Mouse (Mus musculus) left cerebral cortex, postnatal 4 days (tissue): ENCODE measurements around the gene I830077J02Rik. TPM values are rescaled to one million over a fixed set of nuclear protein-coding genes. Genes with fewer than 3 reads are reported as not detected.

Experiments used
- DNase-seq: peaks from one replicate; pipeline ENCODE4 v3.0.0-alpha.2; 2022
- intact Hi-C: fragments of 180-260 bp; cut with DNase I; formaldehyde crosslinking; loops from one replicate; pipeline ENCODE4 v1.15.1; 2025
- total RNA-seq, 2 experiments: library from RNA; stranded (reverse); gene quantifications; 2 replicates each; pipeline ENCODE4 v1.2.3; 2021

The I830077J02Rik gene
- total RNA-seq, 2 experiments from 2014 or later = 0.56 to 0.64 TPM

DNA sequence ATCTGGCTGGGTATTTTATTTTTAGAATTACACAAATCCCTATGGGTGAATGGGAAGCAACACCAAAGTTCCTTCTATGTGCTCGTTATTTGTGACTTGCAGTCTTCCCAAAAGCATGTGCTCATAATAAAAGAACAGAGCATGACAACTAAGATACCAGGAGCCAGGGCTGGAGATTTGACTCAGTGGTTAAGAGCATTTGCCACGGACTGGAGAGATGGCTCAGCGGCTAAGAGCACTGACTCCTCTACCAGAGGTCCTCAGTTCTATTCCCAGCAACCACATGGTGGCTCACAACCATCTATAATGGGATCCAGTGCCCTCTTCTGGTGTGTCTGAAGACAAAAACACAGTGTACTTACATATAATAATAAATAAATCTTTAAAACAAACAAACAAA is 35.7 kb downstream of the I830077J02Rik start:
- intact Hi-C loops = loop anchor here (5.0 kb wide), 1 partner anchor 210 kb away; the partner anchor contains the start of gene Ddx20
- no peak for DNase-seq

GRCm38 (mm10) chr3:105894601-105895592 is 37.6 kb downstream of the I830077J02Rik start:
- DNase-seq = peak; percentile 70
- intact Hi-C loops = loop anchor here (5.0 kb wide), 1 partner anchor 208 kb away; the partner anchor contains the start of gene Ddx20

DNA sequence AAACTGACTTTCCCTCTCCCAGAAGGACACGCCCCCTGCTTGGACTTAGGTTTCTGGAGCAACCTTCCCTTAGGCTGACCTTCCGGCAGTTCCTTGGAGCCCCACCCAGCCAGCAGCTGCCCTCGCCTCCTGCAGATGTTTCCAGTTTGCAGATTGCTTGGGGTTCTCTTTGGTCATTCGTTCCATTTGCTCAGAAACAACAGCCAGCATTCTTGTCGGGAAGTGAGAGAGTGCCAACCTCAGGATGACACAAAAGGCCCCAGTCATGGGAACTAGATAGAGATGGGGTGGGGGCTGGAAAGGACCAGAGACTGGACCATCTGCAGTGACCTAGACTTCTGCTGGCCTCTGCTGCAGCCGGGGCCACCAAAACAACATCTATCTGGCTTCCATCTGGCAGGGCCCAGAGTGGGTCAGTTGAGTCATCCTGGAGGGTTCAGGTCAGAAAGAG is 38.5 kb downstream of the I830077J02Rik start:
- DNase-seq = no peak
- intact Hi-C loops = no loop called here

GRCm38 (mm10) chr3:105892572-105893495 is 39.6 kb downstream of the I830077J02Rik start:
- intact Hi-C loops = no loop called here
- DNase-seq = no peak

- no peak for DNase-seq
- intact Hi-C loops = no loop called here
Observed at GRCm38 (mm10) chr3:105891760-105892571, 40.5 kb downstream of the I830077J02Rik start.

DNA sequence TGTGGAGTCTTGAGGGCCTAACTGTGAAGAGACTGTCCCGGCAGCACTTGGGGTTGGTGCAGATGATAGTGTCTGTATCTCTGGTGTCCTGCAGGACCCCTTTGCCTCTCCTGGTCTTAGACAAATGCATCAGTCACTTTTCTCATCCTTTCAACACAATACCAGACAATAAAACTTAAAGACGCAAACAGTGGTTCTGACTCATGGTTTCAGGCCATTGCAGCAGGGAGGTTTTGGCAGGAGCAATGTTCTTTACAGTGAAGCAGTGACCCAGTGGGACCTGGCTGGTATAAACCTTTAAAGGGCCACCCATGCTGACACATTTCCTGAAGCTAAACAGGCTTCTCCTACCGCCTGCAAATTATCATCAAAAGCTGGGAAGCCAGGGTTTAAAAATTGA is 41.3 kb downstream of the I830077J02Rik start:
- DNase-seq = no peak
- intact Hi-C loops = no loop called here

DNA sequence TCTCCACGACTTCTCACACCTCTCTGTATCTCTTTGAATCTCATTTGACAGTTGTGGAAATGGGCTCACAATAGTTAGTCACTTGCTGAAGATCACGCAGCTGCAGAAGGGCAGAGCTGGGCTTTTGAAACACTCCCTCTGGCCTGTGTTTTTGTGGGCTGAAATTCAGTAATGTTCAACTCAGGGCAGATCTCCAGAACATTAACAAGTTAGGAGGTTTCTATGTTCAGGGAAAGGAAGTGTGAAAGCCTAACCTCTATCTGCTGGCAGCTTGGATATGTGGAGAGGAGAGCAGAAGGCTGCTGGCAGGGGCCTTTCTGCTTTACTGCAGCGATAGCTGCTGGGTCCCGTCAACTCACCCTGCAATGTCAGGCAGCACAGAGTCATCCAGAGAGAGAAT is 42.2 kb downstream of the I830077J02Rik start:
- intact Hi-C loops = no loop called here
- no peak for DNase-seq

DNA sequence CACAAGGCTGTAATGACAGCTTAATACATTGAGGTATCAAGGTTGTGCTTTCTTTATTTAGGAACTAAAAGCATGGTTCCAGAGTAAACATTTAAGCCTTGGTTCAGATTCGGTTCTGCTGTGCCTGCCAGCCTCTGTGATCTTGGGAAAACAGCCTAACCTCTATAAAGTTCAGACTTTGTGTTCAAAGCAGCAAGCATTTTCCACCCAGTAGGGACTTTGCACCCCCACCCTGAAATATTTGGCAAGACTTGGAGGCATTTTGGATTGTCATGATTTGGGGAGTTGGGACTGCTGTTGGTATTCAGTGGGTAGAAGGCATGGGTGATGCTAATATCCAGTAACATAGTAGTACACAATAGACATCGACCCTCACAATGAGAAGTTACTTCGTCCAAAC is 43.5 kb downstream of the I830077J02Rik start:
- DNase-seq = no peak
- intact Hi-C loops = no loop called here

GRCm38 (mm10) chr3:105883111-105883510 is 49.4 kb downstream of the I830077J02Rik start:
- no peak for DNase-seq
- intact Hi-C loops = no loop called here

DNA sequence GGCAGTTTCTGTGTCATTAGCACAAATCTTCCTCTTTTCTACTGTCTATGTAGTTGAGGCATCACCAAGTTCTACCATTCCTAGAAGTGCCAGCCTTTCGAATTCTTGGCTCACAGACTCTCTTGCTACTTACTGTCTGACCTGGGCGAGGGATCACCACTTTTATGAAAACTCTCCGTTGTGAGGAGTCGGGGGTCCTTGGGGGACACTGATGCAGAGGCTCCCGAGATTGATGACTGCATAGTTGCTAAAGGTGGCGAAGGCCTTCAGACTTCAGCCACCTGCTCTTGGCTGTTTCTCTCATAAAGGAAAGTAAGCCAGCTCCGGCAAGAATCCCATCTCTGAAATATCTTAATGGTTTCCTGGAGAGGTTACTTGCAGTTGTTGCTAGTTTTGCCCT is 50.4 kb downstream of the I830077J02Rik start:
- intact Hi-C loops = no loop called here
- no peak for DNase-seq

DNA sequence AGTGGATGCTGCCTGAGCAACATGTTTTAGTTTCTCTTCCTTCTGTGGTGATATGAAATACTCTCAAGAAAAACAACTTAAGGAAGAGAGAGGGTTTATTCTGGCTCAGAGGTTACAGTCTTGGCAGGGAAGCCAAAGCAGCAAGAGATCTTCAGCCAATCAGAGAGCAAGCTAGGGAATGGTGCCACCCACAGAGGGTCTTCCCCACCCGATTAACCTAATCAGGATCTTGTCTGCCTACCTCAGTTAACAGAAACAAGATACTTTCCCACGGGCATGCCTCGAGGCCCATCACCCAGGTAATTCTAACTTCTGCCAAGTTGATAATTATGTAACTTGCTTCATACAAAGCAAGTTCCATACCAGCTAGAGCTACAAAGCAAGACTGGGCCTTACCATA is 52.0 kb downstream of the I830077J02Rik start:
- intact Hi-C loops = no loop called here
- DNase-seq = no peak

- intact Hi-C loops = no loop called here
Observed at GRCm38 (mm10) chr3:105878751-105879150, 53.7 kb downstream of the I830077J02Rik start.

GRCm38 (mm10) chr3:105877919-105878318 is 54.5 kb downstream of the I830077J02Rik start:
- intact Hi-C loops = no loop called here
- DNase-seq = no peak

More at GRCm38 (mm10) chr3:105878751-105879150, 53.7 kb downstream of the I830077J02Rik start:
- no peak for DNase-seq

DNA sequence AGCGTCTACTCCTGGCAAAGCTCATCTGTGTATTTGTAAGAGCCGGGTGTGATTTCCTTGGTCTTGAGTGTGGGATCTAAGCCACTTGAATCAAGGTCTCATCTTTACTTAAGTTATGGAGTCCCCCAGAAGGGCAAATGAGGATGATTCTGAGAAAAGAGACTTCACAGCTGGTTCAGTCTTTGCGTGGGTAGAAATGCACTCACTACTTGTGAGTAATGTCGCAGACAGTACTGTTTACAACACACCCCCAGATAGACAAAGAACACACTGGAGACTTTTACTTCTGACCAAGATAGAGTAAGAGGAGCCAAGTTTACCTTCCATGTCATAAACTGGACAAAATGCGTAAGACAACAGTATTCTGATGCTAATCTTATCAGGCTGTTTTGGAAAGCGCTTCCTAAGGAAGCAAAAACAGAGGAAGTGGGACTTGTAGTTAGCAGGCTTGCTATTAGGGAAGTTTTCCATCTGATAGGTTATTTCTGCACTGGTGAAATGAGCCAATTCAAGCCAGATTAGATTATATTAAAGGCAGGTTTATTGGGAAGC is 55.1 kb downstream of the I830077J02Rik start:
- intact Hi-C loops = no loop called here
- DNase-seq = no peak

- DNase-seq = peak; percentile 57
- intact Hi-C loops = no loop called here
Observed at GRCm38 (mm10) chr3:105876022-105876421, 56.4 kb downstream of the I830077J02Rik start.

Other genes with a start within 250 kb of the I830077J02Rik start
- gene Ddx20, start 245.1 kb downstream of the I830077J02Rik start, total RNA-seq = 10 to 100 TPM; 15.3 to 16.3 TPM
- 10 to 100 TPM; 14.7 to 15.5 TPM for gene Inka2, start 228.1 kb downstream of the I830077J02Rik start, total RNA-seq
- gene Rap1a, start 131.3 kb downstream of the I830077J02Rik start, total RNA-seq = 10 to 100 TPM; 73.0 to 84.9 TPM
- gene Adora3, start 61.8 kb downstream of the I830077J02Rik start, total RNA-seq = under 1 TPM; 0.28 to 0.36 TPM
- not detected for gene Tmigd3, start 61.8 kb downstream of the I830077J02Rik start, total RNA-seq
- 10 to 100 TPM; 61.2 to 70.2 TPM for gene Wdr77, start 26.7 kb upstream of the I830077J02Rik start, total RNA-seq
- 100 to 1,000 TPM; 255 TPM for gene Atp5f1, start 27.4 kb upstream of the I830077J02Rik start, total RNA-seq
- 1 to 10 TPM; 3.2 to 3.8 TPM for gene Ovgp1, start 41.0 kb upstream of the I830077J02Rik start, total RNA-seq
- under 1 TPM; 0.54 to 0.58 TPM for gene Pifo, start 82.0 kb upstream of the I830077J02Rik start, total RNA-seq
- gene Chil5, start 100.2 kb upstream of the I830077J02Rik start, total RNA-seq = not detected
- gene Chia1, start 180.6 kb upstream of the I830077J02Rik start, total RNA-seq = under 1 TPM; 0.28 to 0.38 TPM
- not detected for gene Chil3, start 234.9 kb upstream of the I830077J02Rik start, total RNA-seq